Mouse (Mus musculus) cerebellum, adult 2 months (tissue): ENCODE data around the gene Plcb4.

ENCODE experiments used
- CTCF ChIP-seq: fragments of 200-500 bp; IDR thresholded peaks from 2 replicates; pipeline ENCODE4 v1.5.1; 2011; ENCODE audit warnings: low read depth, mild to moderate bottlenecking, control low read depth, low read length, moderate library complexity, borderline replicate concordance; ENCODE audit not compliant: insufficient read depth
- POLR2A ChIP-seq: fragments of 200-500 bp; IDR thresholded peaks from 2 replicates; pipeline ENCODE4 v1.6.1; 2011; ENCODE audit warnings: low read length, control low read depth, borderline replicate concordance; ENCODE audit not compliant: insufficient read depth

GRCm38 (mm10) chr2:135828446-135828845 is 169.6 kb downstream of the Plcb4 start:
- TF ChIP-seq CTCF: no peak
- TF ChIP-seq POLR2A: no peak
